Mouse (Mus musculus) small intestine, adult 2 months (tissue): Measurements from ENCODE around the gene Ngf. TPM values are rescaled to one million over a fixed set of nuclear protein-coding genes. Genes with fewer than 3 reads are reported as not detected.

Source experiments
- H3K27ac ChIP-seq: fragments of 200-500 bp; 2 replicates; pipeline ENCODE4 v1.5.1; 2012; ENCODE audit warnings: low read depth, low read length, control low read depth, inconsistent platforms; ENCODE audit not compliant: insufficient read depth
- H3K27me3 ChIP-seq: fragments of 200-500 bp; 2 replicates; pipeline ENCODE4 v1.6.1; 2012; ENCODE audit warnings: mild to moderate bottlenecking, moderate library complexity, low read length, inconsistent platforms; ENCODE audit not compliant: control insufficient read depth, insufficient read depth
- H3K36me3 ChIP-seq: fragments of 200-500 bp; 2 replicates; pipeline ENCODE4 v1.6.1; 2012; ENCODE audit warnings: mild to moderate bottlenecking, low read length, control low read depth, inconsistent platforms; ENCODE audit not compliant: control insufficient read depth, insufficient read depth
- H3K4me1 ChIP-seq: fragments of 200-500 bp; 2 replicates; pipeline ENCODE4 v1.6.1; 2012; ENCODE audit warnings: low read length, inconsistent platforms, mixed read lengths; ENCODE audit not compliant: control insufficient read depth, insufficient read depth, insufficient read length
- H3K4me3 ChIP-seq: fragments of 200-500 bp; 2 replicates; pipeline ENCODE4 v1.5.1; 2012; ENCODE audit warnings: low read depth, mild to moderate bottlenecking, control low read depth, inconsistent platforms, low read length, moderate library complexity
- CTCF ChIP-seq: fragments of 200-500 bp; IDR thresholded peaks from 2 replicates; pipeline ENCODE4 v1.5.1; 2012; ENCODE audit warnings: low read depth, mild to moderate bottlenecking, control low read depth, inconsistent platforms, low read length, moderate library complexity, mixed read lengths; ENCODE audit not compliant: insufficient replicate concordance, insufficient read length; ENCODE audit errors: extremely low read depth
- POLR2A ChIP-seq: fragments of 200-500 bp; IDR thresholded peaks from 2 replicates; pipeline ENCODE4 v1.6.1; 2012; ENCODE audit warnings: low read depth, mild to moderate bottlenecking, control low read depth, inconsistent platforms, low read length, moderate library complexity
- WGBS: fragments of 180-500 bp; shearing (Covaris S2); methylation state at CpG from one replicate; pipeline ENCODE4 v1.1.7; 2018; 5-methylcytosine and 5-hydroxymethylcytosine counted together
- polyA plus RNA-seq: library from polyadenylated mRNA; depleted of rRNA; stranded (reverse); fragments of >200 nt; gene quantifications from 2 replicates; pipeline ENCODE4 v1.2.3, GENCODE M21; 2012; rRNA removed

Gene Ngf
- polyA plus RNA-seq, result 2.0 and 2.1 TPM in 2 replicates

GRCm38 (mm10) chr3:102469713-102470448, at the start of gene Ngf:
Gene Ngf, plus strand, starts transcription at chr3:102469919.
- peak within 1 kb of the TSS; percentile 22 for H3K4me3 ChIP-seq
- H3K4me1 ChIP-seq, result no peaks in the 10 kb centered on the region
- no peaks in the 10 kb centered on the region for H3K27me3 ChIP-seq
- WGBS, result 3% methylated on average over 43 of the region's 43 CpGs
- TF ChIP-seq POLR2A, result no peak
- no peak within 1 kb of the TSS for H3K27ac ChIP-seq
- H3K36me3 ChIP-seq, result no peaks in the 10 kb centered on the region

- Histone ChIP-seq H3K27ac (no peak overlapping the region), H3K4me3 (no peak overlapping the region), H3K36me3 (no peaks in the 10 kb centered on the region), H3K27me3 (no peaks in the 10 kb centered on the region), H3K4me1 (0 out of 2 replicates have a peak, but pooled peaks cover 3% of the 10 kb centered on the region)
- TF ChIP-seq POLR2A (no peak), CTCF (no peak)
- 82% methylated on average over 3 of the region's 3 CpGs for WGBS
Observed at GRCm38 (mm10) chr3:102445567-102445966, 24.2 kb upstream of the Ngf start.

DNA sequence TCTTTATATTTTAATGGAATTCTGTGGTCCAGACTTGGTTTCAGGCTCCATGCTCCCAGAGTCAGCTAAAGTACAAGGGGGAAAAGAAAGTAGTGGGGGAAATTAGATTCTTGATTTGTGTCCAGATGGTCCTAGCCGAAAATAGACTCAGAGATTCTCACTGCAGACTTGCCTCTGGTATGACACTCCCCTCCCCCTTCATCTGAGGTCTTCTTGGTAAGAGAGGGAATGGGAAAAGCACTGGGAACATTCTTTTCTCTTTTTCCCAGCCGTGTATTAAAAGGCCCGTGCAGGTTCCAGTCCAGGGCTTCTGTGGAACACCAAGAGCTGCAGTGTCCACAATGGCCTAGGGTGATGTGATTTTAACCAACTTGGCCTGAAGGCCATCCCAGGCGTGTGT, 23.0 kb upstream of the Ngf start:
- TF ChIP-seq POLR2A (no peak), CTCF (no peak)
- WGBS, result 72% methylated on average over 4 of the region's 4 CpGs
- H3K4me1 ChIP-seq, result 0 out of 2 replicates have a peak, but pooled peaks cover 3% of the 10 kb centered on the region
- no peaks in the 10 kb centered on the region for H3K27me3 ChIP-seq
- no peaks in the 10 kb centered on the region for H3K36me3 ChIP-seq
- no peak overlapping the region for H3K4me3 ChIP-seq
- H3K27ac ChIP-seq, result no peak overlapping the region

- no peak overlapping the region for H3K4me3 ChIP-seq
- WGBS, result 56% methylated on average over 6 of the region's 6 CpGs
- H3K36me3 ChIP-seq, result no peaks in the 10 kb centered on the region
- no peak for TF ChIP-seq POLR2A
- no peak for TF ChIP-seq CTCF
- no peak overlapping the region for H3K27ac ChIP-seq
- H3K4me1 ChIP-seq, result no peaks in the 10 kb centered on the region
- no peaks in the 10 kb centered on the region for H3K27me3 ChIP-seq
Observed at GRCm38 (mm10) chr3:102454566-102454965, 15.2 kb upstream of the Ngf start.

GRCm38 (mm10) chr3:102460528-102460927, 9.2 kb upstream of the Ngf start:
- Histone ChIP-seq H3K27ac (no peak overlapping the region), H3K27me3 (no peaks in the 10 kb centered on the region), H3K36me3 (no peaks in the 10 kb centered on the region), H3K4me3 (no peak overlapping the region), H3K4me1 (no peaks in the 10 kb centered on the region)
- TF ChIP-seq POLR2A (no peak), CTCF (no peak)
- 72% methylated on average over 5 of the region's 5 CpGs for WGBS

GRCm38 (mm10) chr3:102460986-102461385, 8.7 kb upstream of the Ngf start:
- WGBS, result 78% methylated on average over 6 of the region's 6 CpGs

GRCm38 (mm10) chr3:102462703-102463336, 6.9 kb upstream of the Ngf start:
- no peak overlapping the region for H3K4me3 ChIP-seq
- H3K27ac ChIP-seq, result no peak overlapping the region
- H3K27me3 ChIP-seq, result no peaks in the 10 kb centered on the region
- no peaks in the 10 kb centered on the region for H3K4me1 ChIP-seq
- TF ChIP-seq CTCF (no peak), POLR2A (no peak)
- 59% methylated on average over 9 of the region's 9 CpGs for WGBS
- H3K36me3 ChIP-seq, result no peaks in the 10 kb centered on the region

More at GRCm38 (mm10) chr3:102460986-102461385, 8.7 kb upstream of the Ngf start:
- H3K36me3 ChIP-seq, result no peaks in the 10 kb centered on the region
- H3K27ac ChIP-seq, result no peak overlapping the region
- H3K27me3 ChIP-seq, result no peaks in the 10 kb centered on the region
- no peak overlapping the region for H3K4me3 ChIP-seq
- TF ChIP-seq POLR2A (no peak), CTCF (no peak)
- H3K4me1 ChIP-seq, result no peaks in the 10 kb centered on the region
